Mouse (Mus musculus) midbrain, embryonic 16.5 days (tissue): Measurements from ENCODE around the gene Ddx47. TPM values are rescaled to one million over a fixed set of nuclear protein-coding genes. Genes with fewer than 3 reads are reported as not detected.

Source experiments
- ATAC-seq: fragments of 200-750 bp; cut with Nextera tagmentation; 2 replicates; pipeline ENCODE4 v1.8.0; 2017; ENCODE audit warnings: moderate TSS enrichment
- H3K27ac ChIP-seq: fragments of 300-500 bp; sonication (generic); 2 replicates; pipeline ENCODE4 v1.5.1; 2014; ENCODE audit warnings: mild to moderate bottlenecking, low read length, mixed read lengths
- H3K27me3 ChIP-seq: fragments of 300-500 bp; sonication (generic); 2 replicates; pipeline ENCODE4 v1.6.1; 2014; ENCODE audit warnings: low read depth, low read length, mixed read lengths; ENCODE audit not compliant: control insufficient read depth, insufficient read depth
- H3K36me3 ChIP-seq: fragments of 300-500 bp; sonication (generic); 2 replicates; pipeline ENCODE4 v1.6.1; 2014; ENCODE audit warnings: mild to moderate bottlenecking, low read length, moderate library complexity, mixed read lengths; ENCODE audit not compliant: control insufficient read depth, insufficient read depth
- H3K4me1 ChIP-seq: fragments of 300-500 bp; sonication (generic); 2 replicates; pipeline ENCODE4 v1.6.1; 2014; ENCODE audit warnings: mild to moderate bottlenecking, low read length, mixed read lengths; ENCODE audit not compliant: control insufficient read depth, insufficient read depth
- H3K4me2 ChIP-seq: fragments of 300-500 bp; sonication (generic); 2 replicates; pipeline ENCODE4 v1.6.1; 2014; ENCODE audit warnings: mild to moderate bottlenecking, low read length, mixed read lengths
- H3K4me3 ChIP-seq: fragments of 300-500 bp; sonication (generic); 2 replicates; pipeline ENCODE4 v1.5.1; 2014; ENCODE audit warnings: low read depth, mild to moderate bottlenecking, low read length, moderate library complexity, mixed read lengths
- H3K9ac ChIP-seq: fragments of 300-500 bp; sonication (generic); 2 replicates; pipeline ENCODE4 v1.6.1; 2014; ENCODE audit warnings: low read depth, low read length, mixed read lengths
- H3K9me3 ChIP-seq: fragments of 300-500 bp; sonication (generic); replicated peaks from 2 replicates; pipeline ENCODE4 v1.6.1; 2014; ENCODE audit warnings: mild to moderate bottlenecking, low read length, mixed read lengths; ENCODE audit not compliant: control insufficient read depth, poor library complexity, severe bottlenecking
- WGBS: fragments of 180-500 bp; shearing (Covaris S2); extraction: QIAGEN DNeasy Blood & Tissue Kit; methylation state at CpG from one replicate; pipeline ENCODE4 v1.1.7; 2014; 5-methylcytosine and 5-hydroxymethylcytosine counted together
- polyA plus RNA-seq: library from polyadenylated mRNA; unstranded; fragments of >200 nt; fragmentation: Nextera tagmentation; extraction: Ambion mirVana; gene quantifications from 2 replicates; pipeline ENCODE4 v1.2.1, GENCODE M21; 2015

The Ddx47 gene
- polyA plus RNA-seq, 1 experiment from 2014 or later, result 75.1 TPM

- WGBS, result 44% methylated on average over 22 of the region's 22 CpGs
- Histone ChIP-seq H3K4me2 (peak within 1 kb of the TSS; percentile 42), H3K27me3 (no peaks in the 10 kb centered on the region), H3K9me3 (no peaks in the 10 kb centered on the region), H3K4me3 (no peak within 1 kb of the TSS), H3K27ac (peak within 1 kb of the TSS; percentile 28; the same call in 1 of the 2 replicates), H3K36me3 (no peaks in the 10 kb centered on the region), H3K9ac (0 out of 2 replicates have a peak within 1 kb of the TSS, but pooled peaks have one; percentile 38), H3K4me1 (peaks cover 11% of the 10 kb centered on the region; the same call in 1 of the 2 replicates)
- no peak for ATAC-seq
Observed at GRCm38 (mm10) chr6:134981231-134982062, 30.0 kb upstream of the Ddx47 start, which contains the start of gene Apold1. Gene Apold1, plus strand, starts transcription at chr6:134981718.

GRCm38 (mm10) chr6:134983529-134984370 is 27.7 kb upstream of the Ddx47 start:
- Histone ChIP-seq H3K9me3 (no peaks in the 10 kb centered on the region), H3K4me3 (peak overlapping the region; percentile 73), H3K4me1 (peaks cover 11% of the 10 kb centered on the region; the same call in 1 of the 2 replicates), H3K36me3 (no peaks in the 10 kb centered on the region), H3K27ac (peak overlapping the region; percentile 72), H3K9ac (peak overlapping the region; percentile 84), H3K27me3 (no peaks in the 10 kb centered on the region), H3K4me2 (peak overlapping the region; percentile 91)
- 2% methylated on average over 61 of the region's 62 CpGs for WGBS
- ATAC-seq, result peak; percentile 93

DNA sequence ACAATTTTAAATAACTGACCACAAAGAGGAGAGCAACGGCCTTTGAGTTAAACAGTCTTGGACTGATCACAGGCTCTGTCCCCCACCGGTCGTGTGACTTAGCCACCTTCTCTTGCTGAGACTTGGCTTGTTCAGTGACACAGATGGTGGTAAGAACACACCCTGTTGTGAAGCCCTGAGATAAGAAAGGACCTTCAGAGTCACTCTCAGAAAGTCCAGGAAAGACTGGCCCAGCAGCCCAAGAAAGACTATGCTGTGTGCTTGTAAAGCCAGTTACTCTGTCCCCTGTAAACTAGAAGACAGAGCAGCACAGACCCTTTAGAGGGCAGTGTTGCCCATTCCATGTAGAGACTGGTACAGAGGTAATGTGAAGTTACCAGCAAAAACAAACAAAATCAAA is 26.7 kb upstream of the Ddx47 start:
- no peak overlapping the region for H3K4me3 ChIP-seq
- H3K27ac ChIP-seq, result no peak overlapping the region
- WGBS, result 61% methylated on average over 3 of the region's 3 CpGs
- no peak overlapping the region for H3K9ac ChIP-seq
- H3K27me3 ChIP-seq, result no peaks in the 10 kb centered on the region
- H3K36me3 ChIP-seq, result no peaks in the 10 kb centered on the region
- H3K4me2 ChIP-seq, result no peak overlapping the region
- no peak for ATAC-seq
- no peaks in the 10 kb centered on the region for H3K9me3 ChIP-seq
- H3K4me1 ChIP-seq, result peaks cover 11% of the 10 kb centered on the region; the same call in 1 of the 2 replicates

- Histone ChIP-seq H3K9me3 (no peaks in the 10 kb centered on the region), H3K4me1 (peaks cover 6% of the 10 kb centered on the region; the same call in 1 of the 2 replicates), H3K9ac (no peak overlapping the region), H3K27me3 (no peaks in the 10 kb centered on the region), H3K36me3 (no peaks in the 10 kb centered on the region), H3K27ac (no peak overlapping the region), H3K4me3 (no peak overlapping the region), H3K4me2 (no peak overlapping the region)
- ATAC-seq, result no peak
- WGBS, result 81% methylated on average over 9 of the region's 9 CpGs
Observed at GRCm38 (mm10) chr6:134988377-134988776, 23.0 kb upstream of the Ddx47 start.

DNA sequence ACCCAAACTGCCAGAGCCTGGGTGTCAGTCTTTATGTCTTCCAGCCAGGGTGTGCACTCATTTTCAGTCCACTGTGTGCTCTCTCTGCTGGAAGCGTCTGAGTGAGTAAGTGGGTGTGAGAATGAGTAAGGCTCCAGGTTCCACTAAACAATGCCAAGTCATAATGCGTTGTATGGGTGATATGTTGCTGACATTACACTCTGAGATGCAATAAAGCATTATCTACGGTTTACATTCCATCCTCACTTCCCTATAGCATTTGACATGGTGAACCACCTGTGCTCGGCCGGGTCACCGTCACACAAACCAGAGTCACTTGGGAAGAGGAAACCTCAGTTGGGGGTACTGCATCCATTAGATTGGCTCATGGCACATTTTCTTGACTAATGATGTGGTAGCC is 20.7 kb upstream of the Ddx47 start:
- ATAC-seq, result no peak

DNA sequence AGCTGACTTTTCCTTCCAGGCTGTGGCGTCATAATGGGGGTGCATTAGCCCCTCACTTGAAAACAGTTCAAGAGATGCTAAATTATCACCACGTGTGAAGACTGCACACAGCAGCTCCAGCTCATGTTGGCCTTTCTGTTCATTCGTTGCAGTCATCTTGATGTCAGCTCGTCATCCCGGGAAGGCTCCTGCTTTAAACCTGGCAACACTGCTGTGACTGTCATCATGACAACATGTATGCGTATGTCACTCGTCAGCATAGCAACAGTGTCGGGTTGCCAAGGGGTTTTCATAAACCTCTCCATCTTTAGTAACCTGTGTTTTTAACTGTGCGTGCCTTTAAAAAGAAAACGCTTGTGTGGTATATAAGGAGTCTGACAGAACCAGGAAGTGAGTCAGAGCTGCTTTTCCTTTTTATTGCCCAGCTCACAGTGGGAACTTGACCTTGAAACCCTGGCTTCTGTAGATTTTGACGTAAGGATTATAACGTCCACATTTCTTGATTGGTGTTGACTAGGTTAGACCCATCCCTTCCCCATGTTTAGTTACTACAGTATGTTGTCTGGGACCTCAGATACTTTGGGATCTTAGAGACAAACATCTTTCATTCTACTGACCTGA is 17.3 kb upstream of the Ddx47 start:
- Histone ChIP-seq H3K4me2 (no peak overlapping the region), H3K27ac (no peak overlapping the region), H3K4me3 (no peak overlapping the region), H3K27me3 (no peaks in the 10 kb centered on the region), H3K4me1 (no peaks in the 10 kb centered on the region), H3K9ac (no peak overlapping the region), H3K36me3 (no peaks in the 10 kb centered on the region), H3K9me3 (no peaks in the 10 kb centered on the region)
- peak; percentile 75 for ATAC-seq
- WGBS, result 71% methylated on average over 12 of the region's 12 CpGs

More for the DNA sequence above, 20.7 kb upstream of the Ddx47 start:
- Histone ChIP-seq H3K27me3 (no peaks in the 10 kb centered on the region), H3K4me2 (no peak overlapping the region), H3K4me1 (no peaks in the 10 kb centered on the region), H3K9ac (no peak overlapping the region), H3K9me3 (no peaks in the 10 kb centered on the region), H3K36me3 (no peaks in the 10 kb centered on the region), H3K4me3 (no peak overlapping the region), H3K27ac (no peak overlapping the region)
- 91% methylated on average over 6 of the region's 6 CpGs for WGBS

- H3K4me3 ChIP-seq, result no peak overlapping the region
- no peaks in the 10 kb centered on the region for H3K9me3 ChIP-seq
- no peaks in the 10 kb centered on the region for H3K36me3 ChIP-seq
- H3K27me3 ChIP-seq, result no peaks in the 10 kb centered on the region
- ATAC-seq, result no peak
- no peak overlapping the region for H3K27ac ChIP-seq
- no peak overlapping the region for H3K4me2 ChIP-seq
- no peaks in the 10 kb centered on the region for H3K4me1 ChIP-seq
- 78% methylated on average over 8 of the region's 8 CpGs for WGBS
- H3K9ac ChIP-seq, result no peak overlapping the region
Observed at GRCm38 (mm10) chr6:134994985-134995384, 16.4 kb upstream of the Ddx47 start.

DNA sequence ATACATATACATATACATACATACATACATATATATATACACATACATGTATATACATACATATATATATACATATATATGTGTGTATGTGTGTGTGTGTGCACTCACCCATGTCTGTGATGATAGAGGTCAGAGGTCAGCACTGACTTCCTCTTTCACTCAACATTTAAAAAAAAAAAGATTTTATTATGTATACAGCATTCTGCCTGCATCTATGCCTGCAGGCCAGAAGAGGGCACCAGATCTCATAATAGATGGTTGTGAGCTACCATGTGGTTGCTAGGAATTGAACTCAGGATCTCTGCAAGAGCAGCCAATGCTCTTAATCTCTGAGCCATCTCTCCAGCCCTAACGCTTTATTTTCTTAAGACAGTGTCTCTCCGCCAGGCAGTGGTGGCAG is 14.5 kb upstream of the Ddx47 start:
- ATAC-seq, result no peak
- 86% methylated on average over 2 of the region's 2 CpGs for WGBS
- H3K27ac ChIP-seq, result no peak overlapping the region
- H3K4me1 ChIP-seq, result no peaks in the 10 kb centered on the region
- H3K36me3 ChIP-seq, result no peaks in the 10 kb centered on the region
- no peak overlapping the region for H3K4me3 ChIP-seq
- H3K27me3 ChIP-seq, result no peaks in the 10 kb centered on the region
- H3K9ac ChIP-seq, result no peak overlapping the region
- H3K9me3 ChIP-seq, result no peaks in the 10 kb centered on the region
- no peak overlapping the region for H3K4me2 ChIP-seq
